Mouse (Mus musculus) CD4-positive, CD25-positive, alpha-beta regulatory T cell, adult 2 months (primary cell): Measurements from ENCODE around the gene Wdr77.
"Not testable (repeated sequence)": the region's sequence is repeated elsewhere in the genome, so short reads cannot be mapped to it uniquely, and the experiment has no call there.

Source experiments
- DNase-seq: peaks from one replicate; pipeline ENCODE4 v3.0.0-alpha.2; 2012; ENCODE audit warnings: low read depth, low spot score

Gene Wdr77

DNA sequence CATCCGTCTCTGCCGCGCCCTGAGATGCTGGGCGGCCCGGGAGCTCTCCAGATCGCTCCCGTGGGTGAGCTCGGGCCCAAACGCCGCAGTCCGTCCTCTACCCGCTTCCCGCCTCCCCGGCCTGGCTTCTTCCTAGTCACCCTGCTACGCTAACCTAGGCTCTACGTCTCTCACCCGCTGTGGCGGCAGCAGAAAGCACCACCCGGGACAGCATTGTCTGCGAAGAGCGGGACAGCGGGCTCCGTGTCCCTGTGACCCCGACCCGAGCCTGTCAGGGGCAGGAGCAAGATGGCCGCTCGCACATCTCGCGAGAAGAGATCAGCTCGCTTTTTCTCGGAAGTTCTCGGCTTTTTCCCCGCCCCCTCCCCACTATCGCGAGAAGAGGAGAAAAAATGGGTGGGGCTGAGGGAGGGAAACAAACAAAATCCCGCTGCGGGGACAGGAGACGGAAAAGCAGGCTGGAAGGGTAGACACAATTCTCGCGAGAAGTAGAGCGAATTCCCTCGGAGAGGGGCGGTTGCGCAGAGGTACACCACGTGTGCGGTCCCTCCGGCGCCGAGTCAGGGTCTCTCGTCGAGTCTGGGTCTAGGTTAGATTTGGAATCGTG lies at the start of gene Wdr77:
Gene Wdr77 (plus strand): TSS at position 396 of the 607 bp plus-strand sequence.
- peak; percentile 98 for DNase-seq

DNA sequence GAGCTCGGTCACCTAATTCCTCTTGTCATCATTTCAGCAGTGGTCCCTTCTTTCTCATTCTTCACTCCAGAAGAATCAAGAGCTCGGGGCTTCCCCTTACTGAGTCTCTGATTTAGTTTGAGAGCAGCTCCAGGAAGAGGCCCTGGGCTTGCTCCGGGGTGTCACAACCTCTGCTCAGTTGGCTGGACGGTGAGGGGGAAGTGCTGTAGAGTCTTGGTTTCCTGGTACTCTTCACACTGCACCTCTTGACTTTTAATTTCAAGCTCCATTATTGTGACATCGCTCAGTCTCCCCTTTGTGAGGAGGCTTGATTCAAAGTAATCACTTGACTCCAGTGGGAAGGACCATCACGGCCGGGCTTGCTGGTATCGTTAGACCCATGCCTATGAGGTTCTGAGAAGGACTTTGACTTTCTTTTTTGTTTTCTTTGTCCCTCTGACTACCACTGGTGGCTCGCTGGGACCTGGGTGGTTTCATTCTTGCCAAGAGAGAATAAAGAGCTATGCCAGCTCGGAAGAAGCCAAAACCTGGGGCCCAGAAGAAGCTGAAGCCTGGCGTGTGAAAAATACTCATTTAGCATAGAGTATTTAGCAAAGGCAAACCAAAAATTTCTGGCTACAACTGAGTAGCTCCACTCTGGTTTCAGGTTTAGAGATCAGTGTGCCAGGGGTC lies 48.5 kb upstream of the Wdr77 start:
- DNase-seq, result peak; percentile 70

DNA sequence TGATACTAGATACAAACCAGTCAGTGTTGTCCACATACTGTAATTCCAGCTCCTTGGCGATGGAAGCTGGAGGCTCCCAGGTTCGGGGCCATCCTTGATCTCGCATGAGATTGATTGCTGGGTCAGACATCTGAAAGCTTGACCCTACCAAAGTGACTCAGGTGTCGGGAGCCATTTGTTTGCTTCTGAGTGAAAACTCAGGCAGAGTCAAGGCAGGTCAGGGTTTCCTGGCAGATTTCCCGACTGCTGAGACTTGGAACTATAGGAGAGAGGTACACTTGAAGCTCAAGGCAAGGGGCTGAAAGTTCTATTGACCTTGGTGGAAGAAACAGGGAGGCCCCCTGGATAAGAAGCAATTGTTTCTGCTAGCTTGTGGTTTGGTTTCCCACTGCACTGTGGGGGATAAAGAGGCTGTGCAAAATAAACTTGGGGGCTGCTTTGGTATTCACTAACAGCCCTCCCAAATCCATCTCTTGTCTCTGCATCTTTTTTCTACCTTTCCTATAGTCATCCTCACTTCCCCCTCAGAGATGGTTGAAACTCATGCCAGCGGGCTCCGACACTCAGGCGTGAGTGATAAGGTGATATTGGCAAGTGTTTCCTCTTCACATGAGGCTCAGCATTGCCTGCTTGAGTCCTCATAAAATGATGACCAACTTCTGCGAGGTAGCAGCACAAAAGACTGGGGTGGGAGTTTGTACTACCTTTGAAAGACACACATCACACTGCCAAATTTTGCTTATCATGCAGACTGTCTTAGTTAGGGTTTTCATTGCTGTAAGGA lies 46.9 kb upstream of the Wdr77 start:
- DNase-seq, result no peak

DNA sequence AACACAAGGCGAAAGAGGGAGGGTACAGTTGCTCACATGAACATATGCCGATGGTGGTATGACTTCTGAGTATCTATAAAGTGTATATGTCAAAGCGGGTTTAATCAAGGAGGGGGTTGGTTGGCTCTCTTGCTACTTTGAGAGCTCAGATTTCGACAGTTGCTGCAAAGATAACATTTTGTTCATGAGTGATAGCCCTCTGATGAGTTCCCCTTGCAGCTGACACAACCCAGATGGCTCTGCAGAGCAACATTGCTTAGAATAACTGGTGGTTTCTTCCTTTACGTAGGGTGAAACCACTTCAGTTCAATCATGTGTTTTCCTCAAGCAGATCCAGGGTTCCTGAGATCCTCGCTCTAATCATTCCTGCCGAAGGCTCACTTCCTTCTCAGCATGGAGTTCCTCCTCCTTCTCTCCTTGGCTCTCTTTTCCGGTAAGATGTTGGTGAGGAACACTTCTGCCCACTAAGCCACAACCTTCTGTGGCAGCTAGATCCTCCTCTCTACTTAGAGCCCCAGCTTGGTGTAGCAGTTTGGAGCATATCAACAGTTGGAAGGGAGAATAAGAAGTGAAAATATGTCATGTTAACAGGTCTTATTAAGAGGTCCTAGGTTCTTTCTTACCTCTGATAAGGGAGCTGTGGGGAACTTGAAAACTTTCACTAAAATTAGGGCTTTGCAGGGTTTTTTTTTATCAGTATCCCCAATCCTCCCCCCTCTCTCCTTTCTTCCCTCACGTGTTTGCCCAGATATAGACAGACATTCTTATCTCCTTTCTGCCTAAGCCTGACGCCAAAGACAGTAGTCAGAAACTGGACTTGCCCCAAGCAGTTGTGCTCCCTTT lies 45.1 kb upstream of the Wdr77 start:
- DNase-seq, result no peak

DNA sequence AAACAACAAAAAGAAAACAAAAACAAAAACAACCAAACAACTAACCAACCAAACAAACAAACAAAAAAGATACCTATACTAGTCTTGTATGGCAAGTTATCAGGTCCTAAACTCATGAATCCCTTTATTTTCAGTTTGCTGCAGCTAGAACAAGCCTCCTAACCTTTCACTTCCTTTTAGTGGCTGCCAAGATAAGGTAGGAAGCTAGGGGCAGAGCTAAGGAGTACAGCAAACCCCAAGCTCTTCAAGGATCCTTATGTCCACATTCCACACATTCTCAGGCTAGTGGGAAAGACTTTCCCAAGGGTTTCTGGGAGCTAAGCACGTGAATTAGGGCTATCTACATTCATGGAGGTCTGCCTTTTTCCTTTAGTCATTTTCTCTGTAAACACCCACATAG lies 43.9 kb upstream of the Wdr77 start:
- DNase-seq, result no peak

DNA sequence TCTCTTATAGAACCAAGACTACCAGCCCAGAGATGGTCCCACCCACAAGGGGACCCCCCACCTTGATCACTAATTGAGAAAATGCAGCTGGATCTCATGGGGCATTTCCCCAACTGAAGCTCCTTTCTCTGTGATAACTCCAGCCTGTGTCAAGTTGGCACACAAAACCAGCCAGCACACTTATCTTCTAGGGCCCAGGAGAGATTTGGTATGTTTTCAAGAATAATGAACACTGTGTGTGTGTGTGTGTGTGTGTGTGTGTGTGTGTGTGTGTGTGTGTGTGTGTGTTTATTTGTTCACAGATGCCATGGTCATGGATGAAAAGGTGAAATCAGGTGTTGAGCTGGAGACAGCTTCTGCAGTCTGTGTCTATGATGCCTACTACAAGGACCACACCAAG lies 42.7 kb upstream of the Wdr77 start:
- DNase-seq, result not testable (repeated sequence)

DNA sequence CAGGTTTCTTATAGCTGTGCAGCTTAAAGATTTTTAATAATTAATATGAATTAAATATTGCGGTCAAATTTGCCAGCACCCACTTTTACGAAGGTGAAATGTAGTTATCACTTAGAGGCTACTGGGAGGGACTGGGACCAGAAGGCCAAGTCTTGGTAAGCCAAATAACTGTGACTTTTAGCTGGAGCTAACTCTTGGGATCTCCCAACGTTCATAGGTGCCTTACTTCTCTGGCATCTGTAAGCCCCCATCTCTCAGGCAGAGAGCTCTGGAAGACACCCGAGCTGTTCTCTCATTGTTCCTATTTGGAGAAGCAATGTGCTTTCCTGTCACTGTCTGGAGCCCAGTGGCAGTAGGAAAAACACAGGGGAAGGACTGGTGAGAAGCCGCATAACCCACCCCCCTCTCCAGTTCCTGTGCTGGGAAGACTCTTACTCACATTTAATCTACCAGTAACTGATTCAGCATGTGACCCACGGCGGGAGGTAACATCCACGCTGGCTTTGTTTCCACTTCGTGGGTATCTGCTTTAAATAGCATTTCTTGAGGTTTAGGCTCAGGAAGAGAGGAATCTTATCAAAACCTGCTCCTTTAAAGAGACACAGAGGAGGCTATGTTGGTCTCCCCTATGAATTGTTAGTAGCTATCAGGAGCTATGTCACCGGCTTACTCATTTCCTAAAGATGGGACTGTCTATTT lies 41.4 kb upstream of the Wdr77 start:
- DNase-seq, result no peak

DNA sequence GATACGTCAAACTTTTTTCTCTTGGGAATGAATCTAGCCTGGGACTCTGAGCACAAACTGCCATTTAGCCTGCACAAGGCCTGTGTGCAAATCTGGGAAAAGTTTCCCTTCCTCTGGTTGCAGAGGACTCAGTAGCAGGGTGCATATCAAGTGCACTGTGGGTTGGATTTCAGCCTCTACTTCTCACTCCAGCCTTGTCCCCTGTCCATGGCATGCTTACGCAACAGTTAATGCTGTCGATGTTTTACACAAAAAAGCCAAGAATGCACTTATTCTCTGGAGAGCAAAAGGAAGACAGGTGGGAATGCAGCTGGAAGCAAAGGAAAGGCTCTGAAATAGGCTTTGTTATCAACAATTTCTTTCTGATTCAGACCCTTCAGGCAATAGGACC lies 40.8 kb upstream of the Wdr77 start:
- no peak for DNase-seq

DNA sequence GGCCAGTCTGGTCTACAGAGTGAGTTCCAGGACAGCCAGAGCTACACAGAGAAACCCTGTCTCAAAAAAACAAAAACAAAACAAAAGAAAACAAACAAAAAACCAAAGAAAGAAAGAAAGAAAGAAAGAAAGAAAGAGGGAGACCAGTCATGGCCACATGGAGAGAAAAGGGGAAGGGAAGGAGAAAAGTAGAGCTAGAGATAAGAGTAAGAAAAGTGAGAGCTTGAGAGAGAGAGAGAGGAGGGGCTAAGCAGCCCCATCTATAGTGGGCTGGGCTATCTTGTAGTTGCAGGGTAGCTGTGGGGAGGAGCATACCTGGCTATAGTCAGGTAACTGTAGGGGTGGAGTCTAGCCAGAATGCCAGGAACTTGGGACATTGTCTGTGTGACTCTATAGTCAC lies 38.4 kb upstream of the Wdr77 start:
- DNase-seq, result not testable (repeated sequence)

DNA sequence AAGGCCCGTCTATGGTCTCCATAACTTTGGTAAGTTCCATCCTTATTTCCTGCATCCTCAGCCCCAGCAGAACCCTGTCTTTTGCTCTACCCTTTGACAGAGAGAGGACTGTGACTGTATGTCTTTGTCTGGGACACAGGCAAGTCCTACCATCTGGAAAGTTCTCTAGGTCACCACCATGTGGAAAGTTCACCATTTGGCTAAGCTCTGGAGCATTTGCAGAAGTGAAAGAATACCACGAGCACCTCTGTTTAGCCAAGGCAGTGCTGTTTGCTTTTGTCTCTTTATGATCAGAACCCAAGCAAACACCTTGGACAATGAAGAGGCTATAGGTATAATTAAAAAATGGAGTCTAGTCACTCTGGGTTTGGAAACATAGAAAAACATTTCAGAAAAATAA lies 37.2 kb upstream of the Wdr77 start:
- no peak for DNase-seq

DNA sequence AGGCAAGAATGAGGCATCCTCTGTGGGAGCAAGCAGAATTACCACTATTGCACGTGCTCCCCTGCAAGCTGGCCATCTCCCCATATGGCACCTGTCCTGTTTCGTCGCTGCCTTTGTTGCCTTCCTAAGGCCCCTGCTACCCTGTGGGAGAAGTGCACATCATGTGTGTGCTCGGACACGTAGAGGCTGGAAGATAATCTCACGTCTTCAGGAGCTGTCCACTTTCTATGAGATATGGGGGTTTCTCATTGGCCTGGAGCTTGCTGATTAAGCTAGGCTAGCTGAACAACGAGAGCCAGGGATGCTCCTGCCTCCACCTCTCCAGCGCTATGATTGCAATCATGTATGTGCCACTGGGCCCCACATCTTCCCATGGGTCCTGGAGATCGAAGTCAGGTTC lies 34.6 kb upstream of the Wdr77 start:
- no peak for DNase-seq

DNA sequence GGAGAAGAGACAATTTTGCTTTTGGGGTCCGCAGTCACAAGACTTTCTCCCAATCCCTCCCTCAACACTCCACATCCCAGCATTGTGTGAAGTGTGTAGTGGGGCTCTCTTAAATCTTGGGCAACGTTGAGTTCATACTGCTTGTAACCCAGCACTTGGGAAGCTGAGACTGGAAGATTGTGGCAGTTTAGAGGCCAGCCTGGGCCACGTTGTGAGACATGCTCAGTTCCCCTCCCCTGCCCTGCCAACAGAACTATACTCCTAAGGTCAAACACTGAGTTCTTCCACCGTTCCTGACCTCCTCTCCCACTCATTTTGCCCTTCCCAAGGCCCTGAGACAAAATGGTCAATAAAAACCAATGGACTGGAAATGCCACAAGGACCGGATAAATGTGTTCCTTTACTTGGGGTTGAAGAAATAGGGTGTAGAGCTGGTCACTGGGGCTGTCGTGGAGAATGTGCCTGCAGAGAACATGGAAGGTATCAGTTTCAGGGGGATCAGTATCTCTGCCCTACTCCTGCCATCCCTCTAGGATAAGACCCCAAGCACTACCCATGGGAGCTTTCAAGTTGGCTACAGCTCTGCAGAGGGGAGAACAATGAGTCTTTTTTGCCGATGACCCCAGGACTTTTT lies 31.5 kb upstream of the Wdr77 start:
- no peak for DNase-seq

DNA sequence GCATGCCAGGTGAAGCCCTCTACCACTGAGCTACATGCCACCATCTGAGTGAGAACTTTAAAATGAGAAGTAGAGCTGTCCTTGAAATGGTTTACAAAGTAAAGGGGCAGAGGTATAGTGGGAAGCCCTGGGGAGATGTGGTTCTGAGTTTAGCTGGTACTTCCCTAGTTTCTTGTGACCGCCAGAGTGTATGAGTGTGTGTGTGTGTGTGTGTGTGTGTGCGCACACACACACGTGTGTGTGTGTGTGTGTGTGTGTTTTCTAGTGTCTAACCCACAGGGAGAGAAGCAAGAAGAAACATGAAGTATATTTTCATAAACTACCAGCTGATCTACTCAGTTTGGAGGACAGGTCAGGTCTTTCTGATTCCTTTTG lies 31.0 kb upstream of the Wdr77 start:
- no peak for DNase-seq

DNA sequence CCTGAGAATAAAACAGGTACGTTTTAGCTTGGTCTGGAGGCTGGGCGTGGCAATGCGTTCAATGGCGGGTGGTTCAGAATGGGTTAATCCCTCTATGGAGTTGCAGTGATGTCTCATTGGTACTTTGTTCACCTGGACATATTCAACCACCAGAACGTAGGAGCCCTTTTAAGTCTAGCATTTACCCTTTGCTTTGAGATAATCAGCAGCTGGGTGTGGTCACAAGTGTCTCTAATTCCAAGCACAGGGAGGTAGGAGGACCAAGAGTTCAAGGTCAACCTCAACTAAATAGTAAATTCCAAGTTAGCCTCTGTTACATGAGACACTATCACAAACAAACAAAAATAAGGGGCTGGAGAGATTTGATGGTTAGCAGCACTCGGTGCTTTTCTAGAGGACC lies 30.4 kb upstream of the Wdr77 start:
- DNase-seq, result no peak

DNA sequence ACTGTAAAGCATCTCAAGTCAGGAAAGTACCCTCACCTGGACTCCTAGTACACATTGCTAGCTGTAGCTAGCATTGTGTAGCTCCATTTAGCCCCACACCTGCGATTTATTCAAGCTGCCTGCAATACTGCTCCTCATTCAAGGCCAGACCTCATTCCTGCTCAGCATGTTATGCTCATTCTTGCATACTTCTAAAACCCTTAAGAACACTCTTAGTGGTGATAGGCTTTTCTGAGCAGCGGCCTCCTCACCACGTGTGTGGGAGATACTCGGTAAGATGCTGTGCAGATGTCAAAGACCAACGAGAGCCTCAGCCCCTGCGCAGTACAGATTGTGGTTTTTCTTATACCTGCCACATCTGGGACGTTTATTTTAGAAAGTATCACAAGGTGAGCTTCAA lies 29.3 kb upstream of the Wdr77 start:
- DNase-seq, result peak; percentile 8

DNA sequence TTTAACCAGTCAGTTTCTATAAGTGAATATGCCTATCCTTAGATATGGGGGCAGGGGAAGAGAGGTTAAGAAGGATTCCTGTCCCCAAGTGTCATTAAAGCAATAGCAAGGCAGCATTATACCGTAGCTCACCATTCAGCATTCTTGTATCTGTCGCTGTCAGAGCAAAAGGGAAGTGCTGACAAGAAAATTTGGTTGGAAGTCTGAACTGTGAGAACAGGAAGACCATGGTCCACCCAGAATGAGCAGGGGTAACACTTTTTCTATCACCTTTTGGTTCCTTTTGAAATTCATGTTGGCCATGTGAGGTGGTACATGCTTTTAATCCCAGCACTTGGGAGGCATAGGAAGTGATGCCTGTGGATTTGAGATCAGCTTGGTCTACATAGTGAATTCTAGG lies 28.1 kb upstream of the Wdr77 start:
- DNase-seq, result no peak

DNA sequence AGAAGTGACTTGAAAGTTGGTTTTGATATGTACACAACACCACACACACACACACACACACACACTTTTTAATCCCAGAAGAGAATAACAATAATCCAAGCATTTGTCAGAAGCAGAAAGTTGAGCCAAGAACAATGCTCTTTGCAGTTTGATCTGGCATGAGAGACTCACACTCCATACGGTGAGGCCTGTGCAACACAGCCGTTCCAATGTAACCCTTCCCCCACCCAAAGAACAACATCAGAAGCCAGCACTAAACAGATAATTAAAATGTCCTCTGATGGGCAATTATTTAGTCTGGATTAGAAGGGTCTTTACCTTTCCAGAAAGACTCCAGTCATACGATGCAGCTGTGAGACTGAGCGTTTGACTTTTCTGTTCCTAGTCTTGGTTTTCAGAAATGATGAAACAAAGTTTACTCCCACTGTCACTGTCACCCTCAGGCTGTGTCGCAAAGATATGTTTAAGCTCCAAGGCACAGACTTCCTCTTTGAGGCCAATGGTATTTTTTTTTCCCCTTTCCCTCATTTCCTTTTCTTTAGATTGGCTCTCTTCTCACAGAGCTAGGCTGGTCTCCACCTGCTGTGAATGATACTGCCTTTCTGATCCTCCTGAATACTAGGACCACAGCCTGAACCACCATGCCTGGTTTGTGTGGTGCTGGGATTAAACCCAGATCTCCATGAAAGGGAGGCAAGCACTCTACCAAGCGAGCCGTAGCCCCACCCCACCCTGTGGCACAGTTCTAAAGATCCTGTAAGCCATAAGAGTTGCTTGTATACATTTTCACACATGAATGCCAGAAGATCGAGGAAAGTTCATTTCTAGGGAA lies 26.7 kb upstream of the Wdr77 start, which contains the start of gene I830077J02Rik:
Gene I830077J02Rik (minus strand): TSS at position 425 of the 832 bp plus-strand sequence.
- DNase-seq, result no peak

DNA sequence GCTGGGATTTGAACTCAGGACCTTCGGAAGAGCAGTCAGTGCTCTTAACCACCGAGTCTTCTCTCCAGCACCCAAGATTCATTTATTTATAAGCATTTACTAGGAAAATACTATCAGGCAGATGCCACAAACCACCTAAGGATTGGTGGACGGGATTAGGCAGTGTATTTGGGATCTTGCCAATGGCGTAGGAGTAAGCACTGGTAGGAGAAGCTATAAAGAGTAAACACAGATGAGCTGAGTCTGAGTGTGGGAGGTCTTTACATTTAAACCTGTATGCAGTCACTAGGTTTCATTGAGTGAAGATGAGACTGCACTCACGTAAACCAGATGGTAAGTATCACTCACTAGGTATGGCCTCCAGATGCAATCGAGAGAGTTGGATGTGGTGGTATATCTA lies 25.2 kb upstream of the Wdr77 start:
- DNase-seq, result no peak

DNA sequence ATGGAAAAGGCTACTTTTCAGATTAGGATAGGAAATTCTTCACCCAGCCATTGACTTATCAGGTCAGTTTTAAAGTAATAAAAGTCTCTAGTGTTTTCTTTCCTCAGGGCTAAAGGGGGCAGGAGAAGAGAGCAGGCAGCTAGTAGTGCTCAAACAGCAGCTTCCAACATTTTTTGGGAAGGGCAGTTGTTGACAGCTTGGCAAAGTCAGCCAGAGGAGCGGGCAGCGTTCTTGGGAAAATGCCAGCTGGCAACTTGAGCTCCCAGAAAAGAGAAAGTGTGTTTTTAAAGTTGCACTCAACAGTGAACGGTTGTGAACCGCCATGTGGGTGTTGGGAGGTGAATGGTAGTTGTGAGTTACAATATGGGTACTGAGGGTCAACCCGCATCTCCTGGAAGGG lies 24.1 kb upstream of the Wdr77 start:
- DNase-seq, result no peak

DNA sequence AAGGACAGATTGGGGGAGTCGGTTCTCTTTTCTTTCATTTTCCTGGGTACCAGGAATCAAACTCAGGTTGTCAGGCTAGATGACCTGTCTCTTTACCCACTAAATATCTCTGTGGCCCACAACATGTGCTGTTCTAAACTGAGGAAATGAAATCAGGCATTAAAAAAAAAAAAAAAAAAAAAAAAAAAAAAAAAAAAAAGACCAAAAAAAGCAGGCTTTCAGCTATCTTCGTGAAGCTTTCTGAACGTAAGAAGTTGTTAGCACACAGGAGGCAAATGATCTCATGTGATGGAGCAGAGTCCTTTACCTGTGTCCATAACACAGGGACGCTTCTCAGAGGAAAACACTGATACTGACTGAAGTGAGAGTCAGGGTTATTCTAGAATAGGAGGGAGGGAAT lies 23.1 kb upstream of the Wdr77 start:
- DNase-seq, result no peak
